Mouse (Mus musculus) liver, adult 2 months (tissue): ENCODE results near the gene Xrcc3.

Experiments
- CTCF ChIP-seq: fragments of 200-500 bp; IDR thresholded peaks from 2 replicates; pipeline ENCODE4 v1.5.1; 2011; ENCODE audit warnings: low read depth, low read length, control low read depth
- POLR2A ChIP-seq: fragments of 200-500 bp; IDR thresholded peaks from 2 replicates; pipeline ENCODE4 v1.6.1; 2011; ENCODE audit warnings: low read length, control low read depth; ENCODE audit not compliant: insufficient read depth; ENCODE audit errors: extremely low read depth

DNA sequence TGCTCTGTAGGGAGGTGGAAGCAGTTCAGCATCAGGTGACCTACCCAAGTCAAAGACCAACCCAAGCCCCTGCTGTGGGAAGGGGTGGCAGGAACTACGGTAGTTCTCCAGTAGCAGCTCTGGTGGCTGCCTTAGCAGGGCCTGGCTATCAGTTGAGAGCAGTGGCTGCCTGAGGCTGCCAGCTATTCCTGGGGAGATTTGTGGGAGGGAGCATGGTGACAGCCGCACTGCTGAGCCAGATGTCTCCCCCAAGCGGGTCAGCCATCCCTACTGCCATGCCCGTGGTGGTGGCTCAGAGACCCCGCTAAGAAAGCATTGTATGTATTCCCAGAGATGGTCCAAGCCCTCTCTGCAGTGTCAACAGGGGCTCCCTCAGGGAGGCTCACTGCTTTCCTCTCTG, 19.0 kb upstream of the Xrcc3 start:
- TF ChIP-seq CTCF: no peak
- TF ChIP-seq POLR2A: no peak
